Mouse (Mus musculus) liver, adult 2 months (tissue): ENCODE results near the gene Zzz3. TPM values are rescaled to one million over a fixed set of nuclear protein-coding genes. Genes with fewer than 3 reads are reported as not detected.

Experiments
- DNase-seq: peaks from one replicate; pipeline ENCODE4 v3.0.0-alpha.2; 2011; ENCODE audit warnings: low read depth, low spot score; ENCODE audit errors: extremely low read depth
- H3K27ac ChIP-seq: fragments of 200-500 bp; replicated peaks from 2 replicates; pipeline ENCODE4 v1.5.1; 2012; ENCODE audit warnings: low read depth, mild to moderate bottlenecking, control low read depth, inconsistent platforms, low read length; ENCODE audit not compliant: insufficient read depth
- H3K27me3 ChIP-seq: fragments of 200-500 bp; 2 replicates; pipeline ENCODE4 v1.6.1; 2012; ENCODE audit warnings: mild to moderate bottlenecking, moderate library complexity, low read length, inconsistent platforms; ENCODE audit not compliant: control insufficient read depth, insufficient read depth
- H3K36me3 ChIP-seq: fragments of 200-500 bp; 2 replicates; pipeline ENCODE4 v1.6.1; 2012; ENCODE audit warnings: low read length, inconsistent platforms; ENCODE audit not compliant: control insufficient read depth, insufficient read depth
- H3K4me1 ChIP-seq: fragments of 200-500 bp; 2 replicates; pipeline ENCODE4 v1.6.1; 2011; ENCODE audit warnings: low read length; ENCODE audit not compliant: control insufficient read depth, insufficient read depth
- H3K4me3 ChIP-seq: fragments of 200-500 bp; 2 replicates; pipeline ENCODE4 v1.5.1; 2011; ENCODE audit warnings: low read depth, mild to moderate bottlenecking, control low read depth, low read length, moderate library complexity; ENCODE audit not compliant: insufficient read depth
- H3K79me2 ChIP-seq: fragments of 200-500 bp; 2 replicates; pipeline ENCODE4 v1.6.1; 2012; ENCODE audit warnings: inconsistent platforms, mild to moderate bottlenecking, low read length, moderate library complexity; ENCODE audit not compliant: control insufficient read depth, insufficient read depth
- H3K9ac ChIP-seq: fragments of 200-500 bp; 2 replicates; pipeline ENCODE4 v1.6.1; 2012; ENCODE audit warnings: low read depth, mild to moderate bottlenecking, control low read depth, inconsistent platforms, low read length
- CTCF ChIP-seq: fragments of 200-500 bp; IDR thresholded peaks from 2 replicates; pipeline ENCODE4 v1.5.1; 2011; ENCODE audit warnings: low read depth, low read length, control low read depth
- POLR2A ChIP-seq: fragments of 200-500 bp; IDR thresholded peaks from 2 replicates; pipeline ENCODE4 v1.6.1; 2011; ENCODE audit warnings: low read length, control low read depth; ENCODE audit not compliant: insufficient read depth; ENCODE audit errors: extremely low read depth
- WGBS: fragments of 180-500 bp; shearing (Covaris S2); methylation state at CpG from one replicate; pipeline ENCODE4 v1.1.7; 2018; 5-methylcytosine and 5-hydroxymethylcytosine counted together
- polyA plus RNA-seq: library from polyadenylated mRNA; depleted of rRNA; stranded (reverse); fragments of >200 nt; gene quantifications from 2 replicates; pipeline ENCODE4 v1.2.3, GENCODE M21; 2012
- total RNA-seq: library from RNA; depleted of rRNA; stranded (reverse); fragments of >200 nt; gene quantifications from 2 replicates; pipeline ENCODE4 v1.2.3, GENCODE M21; 2014

Gene Zzz3
- total and polyA plus RNA-seq, 2 experiments, result 10.2 to 17.6 TPM

DNA sequence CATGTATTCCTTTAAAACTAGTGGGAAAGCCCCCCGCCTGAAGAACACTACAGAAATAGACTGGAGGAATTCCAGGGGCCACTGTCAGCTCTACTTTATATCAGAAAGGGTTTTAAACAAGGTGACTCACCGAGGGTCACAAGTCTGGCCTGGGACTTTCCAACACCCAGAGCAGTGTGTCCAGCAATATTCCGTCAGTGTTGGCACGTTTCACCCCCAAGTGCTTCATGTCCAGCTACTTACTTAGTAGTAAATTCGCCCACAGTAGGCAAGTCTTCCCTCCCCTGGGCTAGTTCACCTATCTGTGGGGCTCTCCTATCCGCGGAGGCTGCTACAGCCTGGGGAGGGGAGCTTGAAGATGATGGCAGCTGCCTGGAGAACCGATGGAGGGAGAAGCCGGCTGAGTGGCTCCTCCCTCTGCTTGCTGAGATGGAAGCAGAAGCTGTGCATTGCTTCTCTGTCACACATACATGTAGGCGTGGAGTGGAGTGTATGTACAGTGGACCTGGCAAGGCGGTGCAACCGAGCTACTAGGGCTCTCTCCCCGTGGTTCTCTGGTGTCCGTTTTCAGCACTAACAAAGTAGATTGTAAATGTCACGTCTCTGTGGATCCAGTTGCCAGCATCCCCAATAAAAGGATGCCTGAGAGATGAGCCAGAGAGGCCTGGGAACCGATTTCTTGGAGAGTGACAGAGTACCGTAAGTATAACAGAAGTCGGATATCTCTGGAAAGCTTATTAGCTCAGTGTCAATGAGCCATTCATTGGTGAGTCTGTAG lies 74.3 kb downstream of the Zzz3 start:
- Histone ChIP-seq H3K79me2 (no peaks in the 10 kb centered on the region), H3K36me3 (no peaks in the 10 kb centered on the region), H3K9ac (no peak overlapping the region), H3K27me3 (no peaks in the 10 kb centered on the region), H3K27ac (no peak overlapping the region), H3K4me1 (no peaks in the 10 kb centered on the region), H3K4me3 (no peak overlapping the region)
- no peak for TF ChIP-seq POLR2A
- no peak for TF ChIP-seq CTCF
- no peak for DNase-seq
- 79% methylated on average over 18 of the region's 18 CpGs for WGBS

DNA sequence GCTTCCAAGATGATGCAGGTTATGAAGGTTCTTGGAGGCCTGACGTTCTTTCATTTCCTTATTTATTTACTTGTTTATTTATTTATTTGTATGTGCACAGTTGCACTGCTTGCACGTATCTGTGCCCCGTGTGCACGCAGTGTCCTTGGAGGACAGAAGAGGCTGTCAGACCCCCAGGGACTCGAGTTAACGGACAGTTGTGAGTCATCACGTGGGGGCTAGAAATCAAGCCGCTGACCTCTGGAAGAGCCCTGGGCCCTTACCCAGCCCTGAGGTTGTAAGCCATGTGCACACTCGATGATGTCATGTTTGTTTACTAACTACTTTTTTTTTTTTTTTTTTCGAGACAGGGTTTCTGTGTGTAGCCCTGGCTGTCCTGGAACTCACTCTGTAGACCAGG lies 75.1 kb downstream of the Zzz3 start:
- DNase-seq, result no peak
- H3K36me3 ChIP-seq, result no peaks in the 10 kb centered on the region
- no peak overlapping the region for H3K27ac ChIP-seq
- WGBS, result 66% methylated on average over 10 of the region's 10 CpGs
- no peak overlapping the region for H3K9ac ChIP-seq
- no peak for TF ChIP-seq POLR2A
- TF ChIP-seq CTCF, result no peak
- H3K4me1 ChIP-seq, result no peaks in the 10 kb centered on the region
- no peak overlapping the region for H3K4me3 ChIP-seq
- H3K79me2 ChIP-seq, result no peaks in the 10 kb centered on the region
- no peaks in the 10 kb centered on the region for H3K27me3 ChIP-seq

DNA sequence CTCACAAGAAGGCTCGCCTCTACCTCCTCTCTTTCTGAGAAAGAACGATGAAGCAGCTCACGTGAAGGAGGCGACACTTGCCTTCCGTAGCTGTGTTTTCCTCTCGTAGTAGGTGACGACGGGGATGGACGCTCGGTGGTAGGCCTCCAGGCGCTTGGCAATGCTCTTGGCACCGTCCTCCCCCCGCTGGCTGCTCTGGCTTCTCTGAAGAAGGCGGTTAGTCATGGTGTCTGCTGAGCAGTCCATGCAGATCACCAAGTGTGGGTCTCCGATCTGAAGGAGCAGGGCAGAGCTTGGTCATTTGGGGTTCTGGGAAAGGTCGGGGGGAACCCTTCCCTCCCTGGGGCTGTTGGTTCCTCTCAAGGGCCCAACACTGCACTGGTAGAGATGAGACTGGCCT lies 77.4 kb downstream of the Zzz3 start:
- DNase-seq, result no peak
- H3K27me3 ChIP-seq, result no peaks in the 10 kb centered on the region
- H3K79me2 ChIP-seq, result no peaks in the 10 kb centered on the region
- TF ChIP-seq POLR2A (no peak), CTCF (no peak)
- H3K36me3 ChIP-seq, result no peaks in the 10 kb centered on the region
- H3K27ac ChIP-seq, result no peak overlapping the region
- H3K9ac ChIP-seq, result no peak overlapping the region
- no peak overlapping the region for H3K4me3 ChIP-seq
- 94% methylated on average over 16 of the region's 16 CpGs for WGBS
- H3K4me1 ChIP-seq, result no peaks in the 10 kb centered on the region

DNA sequence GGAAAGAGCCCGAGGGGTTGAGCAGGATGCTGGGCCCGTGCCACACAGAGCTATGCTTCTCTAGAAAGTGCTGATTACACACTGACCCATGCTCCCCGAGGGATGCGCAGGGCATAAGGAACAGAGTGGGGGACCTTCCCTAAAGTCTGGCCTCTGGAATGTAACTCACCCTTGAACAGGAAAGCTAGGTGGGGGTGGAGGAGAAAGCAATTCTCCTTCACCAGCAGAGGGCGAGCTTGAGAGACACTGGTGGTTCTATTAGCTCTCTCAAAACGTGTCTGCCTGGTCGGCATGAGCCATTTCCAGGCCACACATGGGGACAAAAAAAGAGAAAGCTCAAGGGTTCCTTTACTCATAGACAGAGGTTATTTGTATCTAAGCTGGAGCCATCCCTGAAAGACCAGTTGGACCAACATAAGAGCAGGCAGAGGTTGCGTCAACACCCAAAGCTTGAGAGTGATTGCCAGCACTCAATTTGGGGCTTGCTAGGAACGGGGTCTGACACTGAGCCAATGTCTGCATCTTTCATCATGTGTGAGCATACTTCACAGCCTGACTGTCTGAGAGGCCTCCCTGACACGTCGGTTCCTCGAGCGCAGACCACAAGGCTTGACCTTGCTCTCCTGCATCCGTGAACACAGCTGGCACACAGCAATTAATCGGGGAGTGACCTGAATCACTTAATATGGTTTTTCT lies 79.5 kb downstream of the Zzz3 start:
- H3K27ac ChIP-seq, result no peak overlapping the region
- H3K4me3 ChIP-seq, result no peak overlapping the region
- peaks cover 4% of the 10 kb centered on the region; the same call in 1 of the 2 replicates for H3K4me1 ChIP-seq
- WGBS, result 55% methylated on average over 15 of the region's 15 CpGs
- TF ChIP-seq CTCF, result peak; percentile 72
- TF ChIP-seq POLR2A, result no peak
- H3K9ac ChIP-seq, result no peak overlapping the region
- H3K36me3 ChIP-seq, result no peaks in the 10 kb centered on the region
- H3K79me2 ChIP-seq, result no peaks in the 10 kb centered on the region
- H3K27me3 ChIP-seq, result no peaks in the 10 kb centered on the region
- DNase-seq, result peak; percentile 47

DNA sequence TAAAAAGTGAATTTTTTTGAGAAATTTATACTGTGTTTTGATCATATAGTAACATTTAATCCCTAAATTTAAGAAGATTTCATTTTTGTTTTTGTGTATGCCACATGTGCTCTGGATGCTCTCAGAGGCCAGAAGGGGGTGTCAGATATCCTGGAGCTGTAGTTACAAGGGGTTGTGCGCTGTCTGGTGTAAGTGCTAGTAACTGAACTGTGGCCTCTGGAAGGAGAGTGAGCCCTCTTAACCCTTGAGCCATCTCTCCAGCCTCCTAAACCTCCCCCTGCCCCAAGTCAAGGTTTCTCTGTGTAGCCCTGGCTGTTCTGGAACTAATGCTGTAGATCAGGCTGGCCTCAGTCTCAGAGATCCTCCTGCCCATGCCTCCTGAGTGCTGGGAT lies 80.0 kb downstream of the Zzz3 start:
- Histone ChIP-seq H3K36me3 (no peaks in the 10 kb centered on the region), H3K79me2 (no peaks in the 10 kb centered on the region), H3K4me3 (no peak overlapping the region), H3K27me3 (no peaks in the 10 kb centered on the region), H3K27ac (no peak overlapping the region), H3K4me1 (peaks cover 4% of the 10 kb centered on the region; the same call in 1 of the 2 replicates), H3K9ac (no peak overlapping the region)
- 82% methylated on average over 1 of the region's 1 CpGs for WGBS
- TF ChIP-seq CTCF, result no peak
- DNase-seq, result no peak

DNA sequence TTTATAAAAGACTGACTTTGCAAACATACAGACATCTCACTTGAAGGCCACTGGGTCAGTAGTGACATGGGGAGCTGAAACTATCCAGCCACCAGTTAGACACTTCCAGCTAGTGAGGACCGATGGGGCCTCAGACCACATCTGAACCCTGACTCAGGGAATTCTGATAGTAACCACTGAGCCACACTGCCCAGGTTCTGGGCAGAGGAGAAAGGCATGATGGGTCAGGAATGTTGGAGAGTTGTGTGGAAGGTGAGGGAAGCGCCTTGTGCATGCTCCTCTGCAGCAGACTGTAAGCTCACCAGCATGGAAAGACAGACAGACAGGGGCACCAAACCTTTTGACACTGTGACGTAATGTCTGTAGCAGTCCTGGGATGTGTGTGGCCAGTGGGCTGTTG lies 80.6 kb downstream of the Zzz3 start:
- Histone ChIP-seq H3K4me1 (peaks cover 4% of the 10 kb centered on the region; the same call in 1 of the 2 replicates), H3K36me3 (no peaks in the 10 kb centered on the region), H3K27me3 (no peaks in the 10 kb centered on the region), H3K4me3 (no peak overlapping the region), H3K79me2 (no peaks in the 10 kb centered on the region), H3K9ac (no peak overlapping the region), H3K27ac (no peak overlapping the region)
- 93% methylated on average over 3 of the region's 3 CpGs for WGBS
- TF ChIP-seq POLR2A (no peak), CTCF (no peak)
- DNase-seq, result no peak
